8 mouse cellular contexts compared by ENCODE assay signal in genomic region chr5:33018561-33019425, GRCm38 (mm10). TPM values are rescaled to one million over a fixed set of nuclear protein-coding genes. Genes with fewer than 3 reads are reported as not detected.
DNase-seq lines count a peak whose midpoint lies in the region; ATAC-seq and TF ChIP-seq lines count a peak whose summit lies in the region.

TSS of gene Ywhah (plus strand) at chr5:33018816.

- no peaks in the 10 kb centered on the region for H3K9me3 ChIP-seq in forebrain, embryonic 10.5 days
- no peaks in the 10 kb centered on the region for H3K9me3 ChIP-seq in heart, embryonic 15.5 days (replicated peaks)
- H3K9me3 ChIP-seq in liver, embryonic 14.5 days (ENCODE audit: control insufficient read depth, low read length) = no peaks in the 10 kb centered on the region
- H3K9me3 ChIP-seq in neural tube, embryonic 11.5 days (ENCODE audit: control insufficient read depth, low read length) = no peaks in the 10 kb centered on the region
- H3K9me3 ChIP-seq in stomach, postnatal 0 days (ENCODE audit: control insufficient read depth, low read length) = no peaks in the 10 kb centered on the region

- DNase-seq in c-Kit-negative CD71-positive TER-119-positive erythroid progenitor cells, embryonic 14.5 days (ENCODE audit: low read depth, low spot score) = peak; percentile 98
- DNase-seq in forebrain, embryonic 10.5 days (ENCODE audit: extremely low spot score, low spot score) = peak; percentile 94
- DNase-seq in kidney, postnatal 25 days = peak; percentile 96
- DNase-seq in liver, embryonic 14.5 days (ENCODE audit: low read depth in 3 of 3, low spot score in 3 of 3) = peak; percentile 94 to 96 (median 94)
- peak; percentile 96 for DNase-seq in neural tube, embryonic 11.5 days (ENCODE audit: low spot score)
- DNase-seq in stomach, postnatal 0 days (ENCODE audit: low spot score) = peak; percentile 95

- peak; percentile 54; the same call in 1 of the 2 replicates for TF ChIP-seq EP300 in liver, embryonic 14.5 days (IDR thresholded peaks at IDR 0.05; ENCODE audit: low read depth)
- TF ChIP-seq EP300 in stomach, postnatal 0 days (optimal IDR thresholded peaks at IDR 0.05) = no peak

- peaks cover 29% of the 10 kb centered on the region for H3K36me3 ChIP-seq in forebrain, embryonic 10.5 days (replicated peaks)
- H3K36me3 ChIP-seq in heart, embryonic 15.5 days = peaks cover 3% of the 10 kb centered on the region; the same call in 1 of the 2 replicates
- peaks cover 23% of the 10 kb centered on the region for H3K36me3 ChIP-seq in liver, embryonic 14.5 days (replicated peaks; ENCODE audit: control insufficient read depth, insufficient read depth, low read depth)
- no peaks in the 10 kb centered on the region for H3K36me3 ChIP-seq in neural tube, embryonic 11.5 days (ENCODE audit: control insufficient read depth, insufficient read depth, low read length)
- H3K36me3 ChIP-seq in stomach, postnatal 0 days (ENCODE audit: control insufficient read depth, insufficient read depth, low read length) = no peaks in the 10 kb centered on the region

- peak within 1 kb of the TSS; percentile 100 for H3K27ac ChIP-seq in forebrain, embryonic 10.5 days
- peak within 1 kb of the TSS; percentile 100 for H3K27ac ChIP-seq in heart, embryonic 15.5 days
- H3K27ac ChIP-seq in liver, embryonic 14.5 days = peak within 1 kb of the TSS; percentile 98
- peak within 1 kb of the TSS; percentile 98 for H3K27ac ChIP-seq in neural tube, embryonic 11.5 days (ENCODE audit: low read depth, low read length)
- peak within 1 kb of the TSS; percentile 98 for H3K27ac ChIP-seq in stomach, postnatal 0 days (replicated peaks)

- no peaks in the 10 kb centered on the region for H3K27me3 ChIP-seq in forebrain, embryonic 10.5 days (ENCODE audit: poor library complexity, severe bottlenecking)
- no peaks in the 10 kb centered on the region for H3K27me3 ChIP-seq in heart, embryonic 15.5 days
- H3K27me3 ChIP-seq in liver, embryonic 14.5 days (ENCODE audit: control insufficient read depth, insufficient read depth, low read length) = no peaks in the 10 kb centered on the region
- no peaks in the 10 kb centered on the region for H3K27me3 ChIP-seq in neural tube, embryonic 11.5 days (ENCODE audit: control insufficient read depth, insufficient read depth, low read length)
- no peaks in the 10 kb centered on the region for H3K27me3 ChIP-seq in stomach, postnatal 0 days (ENCODE audit: control insufficient read depth, insufficient read depth, low read length)

- ATAC-seq in CD4-positive, CD25-positive, alpha-beta regulatory T cell, adult 4 months = peak; percentile 93
- ATAC-seq in heart, embryonic 15.5 days (replicated peaks; ENCODE audit: insufficient number of reproducible peaks, insufficient read depth, low FRiP score, low read depth) = peak; percentile 96
- peak; percentile 91 for ATAC-seq in liver, embryonic 14.5 days (ENCODE audit: insufficient read depth)
- ATAC-seq in neural tube, embryonic 11.5 days (ENCODE audit: insufficient read depth, low FRiP score, low TSS enrichment) = peak; percentile 94
- peak; percentile 97 for ATAC-seq in stomach, postnatal 0 days (ENCODE audit: low FRiP score, low TSS enrichment)

- H3K4me3 ChIP-seq in forebrain, embryonic 10.5 days = peak within 1 kb of the TSS; percentile 94
- H3K4me3 ChIP-seq in heart, embryonic 15.5 days = peak within 1 kb of the TSS; percentile 92
- peak within 1 kb of the TSS; percentile 99 to 100 for H3K4me3 ChIP-seq in liver, embryonic 14.5 days (ENCODE audit: insufficient read depth in 1 of 2, low read depth in 2 of 2, low read length in 2 of 2)
- peak within 1 kb of the TSS; percentile 82 for H3K4me3 ChIP-seq in neural tube, embryonic 11.5 days (ENCODE audit: low read depth, low read length)
- peak within 1 kb of the TSS; percentile 73 for H3K4me3 ChIP-seq in stomach, postnatal 0 days (ENCODE audit: low read depth, low read length)

- WGBS in forebrain, embryonic 10.5 days = under 1% methylated on average over 114 of the region's 121 CpGs
- 1% methylated on average over 86 of the region's 121 CpGs for WGBS in heart, embryonic 15.5 days
- 1% methylated on average over 118 of the region's 121 CpGs for WGBS in liver, embryonic 14.5 days (ENCODE audit: insufficient replicate concordance)
- under 1% methylated on average over 68 of the region's 121 CpGs for WGBS in neural tube, embryonic 11.5 days
- under 1% methylated on average over 71 of the region's 121 CpGs for WGBS in stomach, postnatal 0 days

- H3K4me2 ChIP-seq in heart, embryonic 15.5 days = peak within 1 kb of the TSS; percentile 74
- peak within 1 kb of the TSS; percentile 92 for H3K4me2 ChIP-seq in liver, embryonic 14.5 days (ENCODE audit: low read depth)
- H3K4me2 ChIP-seq in neural tube, embryonic 11.5 days (ENCODE audit: low read depth) = peak within 1 kb of the TSS; percentile 73
- peak within 1 kb of the TSS; percentile 89 for H3K4me2 ChIP-seq in stomach, postnatal 0 days (replicated peaks; ENCODE audit: low read depth)

- H3K9ac ChIP-seq in heart, embryonic 15.5 days = peak within 1 kb of the TSS; percentile 98
- peak within 1 kb of the TSS; percentile 99 for H3K9ac ChIP-seq in liver, embryonic 14.5 days (replicated peaks)
- peak within 1 kb of the TSS; percentile 87 for H3K9ac ChIP-seq in neural tube, embryonic 11.5 days (ENCODE audit: low read length)
- peak within 1 kb of the TSS; percentile 88 for H3K9ac ChIP-seq in stomach, postnatal 0 days (ENCODE audit: low read length)

- peaks cover 25% of the 10 kb centered on the region for H3K4me1 ChIP-seq in forebrain, embryonic 10.5 days
- H3K4me1 ChIP-seq in heart, embryonic 15.5 days (replicated peaks) = peaks cover 40% of the 10 kb centered on the region
- H3K4me1 ChIP-seq in liver, embryonic 14.5 days (replicated peaks; ENCODE audit: control insufficient read depth in 2 of 2, insufficient read depth in 2 of 2, low read length in 1 of 2) = peaks cover 19 to 36% of the 10 kb centered on the region in 2 experiments
- peaks cover 7% of the 10 kb centered on the region for H3K4me1 ChIP-seq in neural tube, embryonic 11.5 days (ENCODE audit: control insufficient read depth, insufficient read depth, low read length)
- 0 out of 2 replicates have a peak, but pooled peaks cover 2% of the 10 kb centered on the region for H3K4me1 ChIP-seq in stomach, postnatal 0 days (replicated peaks; ENCODE audit: control insufficient read depth, insufficient read depth)

- TF ChIP-seq CTCF in liver, embryonic 14.5 days (IDR thresholded peaks at IDR 0.05; ENCODE audit: low read depth) = peak; percentile 63
- peak; percentile 51 for TF ChIP-seq CTCF in stomach, postnatal 0 days (IDR thresholded peaks at IDR 0.05; ENCODE audit: low read depth)

RNA-seq across cellular contexts. Expression of gene Ywhah, which starts in this region (rescaled TPM):
- polyA plus RNA-seq in CD4-positive, CD25-positive, alpha-beta regulatory T cell, adult 4 months (2017; shearing (Covaris generic)) = 100 to 1,000 TPM; 192 to 194 TPM
- 440 and 451 TPM in 2 replicates for polyA plus RNA-seq in forebrain, embryonic 10.5 days (2016; fragmentation: Nextera tagmentation; extraction: Ambion mirVana)
- 434 and 441 TPM in 2 replicates for polyA plus RNA-seq in heart, embryonic 15.5 days (2015; fragmentation: Nextera tagmentation; extraction: Ambion mirVana)
- 102 and 132 TPM in 2 replicates for polyA plus RNA-seq in liver, embryonic 14.5 days (2012; rRNA removed)
- polyA plus RNA-seq in liver, embryonic 14.5 days (2014; fragmentation: Nextera tagmentation; extraction: Ambion mirVana) = 183 and 201 TPM in 2 replicates
- 483 and 486 TPM in 2 replicates for polyA plus RNA-seq in neural tube, embryonic 11.5 days (2014; fragmentation: Nextera tagmentation; extraction: Ambion mirVana)
- 214 and 219 TPM in 2 replicates for polyA plus RNA-seq in stomach, postnatal 0 days (2015; fragmentation: Nextera tagmentation; extraction: Ambion mirVana)

Comparison
In these comparisons a context has a peak if more than half of its experiments do, and no peak if none do; other contexts are left out.
1. Peak in every context shown above with its lines: DNase-seq, ATAC-seq, H3K4me3 ChIP-seq and H3K27ac ChIP-seq.